Mouse (Mus musculus) neural tube, embryonic 11.5 days (tissue): ENCODE results near the gene Col6a5. TPM values are rescaled to one million over a fixed set of nuclear protein-coding genes. Genes with fewer than 3 reads are reported as not detected.
"Not testable (repeated sequence)": the region's sequence is repeated elsewhere in the genome, so short reads cannot be mapped to it uniquely, and the experiment has no call there.

Experiments
- ATAC-seq: fragments of 200-750 bp; cut with Nextera tagmentation; 2 replicates; pipeline ENCODE4 v1.8.0; 2017; ENCODE audit warnings: moderate number of reproducible peaks, mild to moderate bottlenecking, moderate TSS enrichment, moderate library complexity; ENCODE audit not compliant: insufficient read depth, low FRiP score, low TSS enrichment
- DNase-seq: peaks from one replicate; pipeline ENCODE4 v3.0.0-alpha.2; 2015; ENCODE audit warnings: low spot score
- H3K27ac ChIP-seq: fragments of 300-500 bp; sonication (generic); 2 replicates; pipeline ENCODE4 v1.5.1; 2014; ENCODE audit warnings: low read depth, mild to moderate bottlenecking, low read length
- H3K27me3 ChIP-seq: fragments of 300-500 bp; sonication (generic); 2 replicates; pipeline ENCODE4 v1.6.1; 2014; ENCODE audit warnings: mild to moderate bottlenecking, low read length, mixed read lengths; ENCODE audit not compliant: control insufficient read depth, insufficient read depth
- H3K36me3 ChIP-seq: fragments of 300-500 bp; sonication (generic); 2 replicates; pipeline ENCODE4 v1.6.1; 2014; ENCODE audit warnings: mild to moderate bottlenecking, low read length, moderate library complexity, mixed read lengths; ENCODE audit not compliant: control insufficient read depth, insufficient read depth
- H3K4me1 ChIP-seq: fragments of 300-500 bp; sonication (generic); 2 replicates; pipeline ENCODE4 v1.6.1; 2014; ENCODE audit warnings: low read length, mixed read lengths; ENCODE audit not compliant: control insufficient read depth, insufficient read depth
- H3K4me2 ChIP-seq: fragments of 300-500 bp; sonication (generic); 2 replicates; pipeline ENCODE4 v1.6.1; 2014; ENCODE audit warnings: low read depth, mild to moderate bottlenecking, moderate library complexity
- H3K4me3 ChIP-seq: fragments of 300-500 bp; sonication (generic); 2 replicates; pipeline ENCODE4 v1.5.1; 2014; ENCODE audit warnings: low read depth, low read length
- H3K9ac ChIP-seq: fragments of 300-500 bp; sonication (generic); 2 replicates; pipeline ENCODE4 v1.6.1; 2014; ENCODE audit warnings: mild to moderate bottlenecking, low read length
- H3K9me3 ChIP-seq: fragments of 300-500 bp; sonication (generic); 2 replicates; pipeline ENCODE4 v1.6.1; 2016; ENCODE audit warnings: low read length; ENCODE audit not compliant: control insufficient read depth
- WGBS: fragments of 180-500 bp; shearing (Covaris S2); extraction: QIAGEN DNeasy Blood & Tissue Kit; methylation state at CpG from one replicate; pipeline ENCODE4 v1.1.7; 2014; 5-methylcytosine and 5-hydroxymethylcytosine counted together
- polyA plus RNA-seq: library from polyadenylated mRNA; unstranded; fragments of >200 nt; fragmentation: Nextera tagmentation; extraction: Ambion mirVana; gene quantifications from 2 replicates; pipeline ENCODE4 v1.2.1, GENCODE M21; 2014

The Col6a5 gene
- polyA plus RNA-seq, 1 experiment from 2014 or later = 0.09 TPM

- WGBS = 89% methylated on average over 3 of the region's 3 CpGs
- H3K9me3 ChIP-seq = no peaks in the 10 kb centered on the region
- H3K27ac ChIP-seq = no peak overlapping the region
- no peak overlapping the region for H3K9ac ChIP-seq
- 0 out of 2 replicates have a peak, but pooled peaks cover 3% of the 10 kb centered on the region for H3K4me1 ChIP-seq
- H3K27me3 ChIP-seq = no peaks in the 10 kb centered on the region
- DNase-seq = no peak
- H3K4me2 ChIP-seq = no peak overlapping the region
- no peak for ATAC-seq
- H3K36me3 ChIP-seq = no peaks in the 10 kb centered on the region
- no peak overlapping the region for H3K4me3 ChIP-seq
Measured at GRCm38 (mm10) chr9:105851011-105851410, 109.4 kb downstream of the Col6a5 start.

GRCm38 (mm10) chr9:105848396-105848795, 112.0 kb downstream of the Col6a5 start:
- no peak for ATAC-seq
- no peak overlapping the region for H3K4me3 ChIP-seq
- H3K4me1 ChIP-seq = 0 out of 2 replicates have a peak, but pooled peaks cover 3% of the 10 kb centered on the region
- H3K4me2 ChIP-seq = no peak overlapping the region
- no peak for DNase-seq
- no peaks in the 10 kb centered on the region for H3K27me3 ChIP-seq
- no peak overlapping the region for H3K9ac ChIP-seq
- H3K9me3 ChIP-seq = no peaks in the 10 kb centered on the region
- H3K27ac ChIP-seq = no peak overlapping the region
- WGBS = 74% methylated on average over 4 of the region's 4 CpGs
- H3K36me3 ChIP-seq = no peaks in the 10 kb centered on the region

- H3K4me2 ChIP-seq = no peak overlapping the region
- H3K9me3 ChIP-seq = no peaks in the 10 kb centered on the region
- no peak overlapping the region for H3K4me3 ChIP-seq
- WGBS = 98% methylated on average over 5 of the region's 5 CpGs
- no peaks in the 10 kb centered on the region for H3K27me3 ChIP-seq
- ATAC-seq (no peak), DNase-seq (no peak)
- H3K27ac ChIP-seq = no peak overlapping the region
- no peaks in the 10 kb centered on the region for H3K36me3 ChIP-seq
- no peak overlapping the region for H3K9ac ChIP-seq
- 0 out of 2 replicates have a peak, but pooled peaks cover 3% of the 10 kb centered on the region for H3K4me1 ChIP-seq
Measured at GRCm38 (mm10) chr9:105847261-105847660, 113.2 kb downstream of the Col6a5 start.

GRCm38 (mm10) chr9:105841386-105841785, 119.1 kb downstream of the Col6a5 start:
- H3K4me1 ChIP-seq, H3K4me3 ChIP-seq, DNase-seq, H3K27ac ChIP-seq, H3K27me3 ChIP-seq, H3K9ac ChIP-seq, H3K36me3 ChIP-seq, H3K4me2 ChIP-seq, H3K9me3 ChIP-seq, ATAC-seq: not testable (repeated sequence)
- WGBS = 48% methylated on average over 5 of the region's 5 CpGs

- Histone ChIP-seq H3K9me3 (no peaks in the 10 kb centered on the region), H3K4me3 (no peak overlapping the region), H3K9ac (no peak overlapping the region), H3K4me1 (no peaks in the 10 kb centered on the region), H3K27me3 (no peaks in the 10 kb centered on the region), H3K4me2 (no peak overlapping the region), H3K36me3 (no peaks in the 10 kb centered on the region), H3K27ac (no peak overlapping the region)
- ATAC-seq (no peak), DNase-seq (no peak)
- 87% methylated on average over 5 of the region's 5 CpGs for WGBS
Measured at GRCm38 (mm10) chr9:105839147-105839515, 121.3 kb downstream of the Col6a5 start.

- Histone ChIP-seq H3K27ac (no peak overlapping the region), H3K9me3 (no peaks in the 10 kb centered on the region), H3K4me3 (no peak overlapping the region), H3K4me2 (no peak overlapping the region), H3K36me3 (no peaks in the 10 kb centered on the region), H3K9ac (no peak overlapping the region), H3K27me3 (no peaks in the 10 kb centered on the region), H3K4me1 (no peaks in the 10 kb centered on the region)
- 85% methylated on average over 4 of the region's 4 CpGs for WGBS
- ATAC-seq (no peak), DNase-seq (no peak)
Measured at GRCm38 (mm10) chr9:105838396-105839146, 121.9 kb downstream of the Col6a5 start.

GRCm38 (mm10) chr9:105835587-105835986, 124.9 kb downstream of the Col6a5 start:
- Histone ChIP-seq H3K4me3 (no peak overlapping the region), H3K9ac (no peak overlapping the region), H3K36me3 (no peaks in the 10 kb centered on the region), H3K27me3 (no peaks in the 10 kb centered on the region), H3K27ac (no peak overlapping the region), H3K4me2 (no peak overlapping the region), H3K9me3 (no peaks in the 10 kb centered on the region), H3K4me1 (no peaks in the 10 kb centered on the region)
- no peak for ATAC-seq
- WGBS = 85% methylated on average over 7 of the region's 7 CpGs
- DNase-seq = no peak

GRCm38 (mm10) chr9:105834799-105835198, 125.6 kb downstream of the Col6a5 start:
- Histone ChIP-seq H3K4me2 (no peak overlapping the region), H3K9me3 (no peaks in the 10 kb centered on the region), H3K9ac (no peak overlapping the region), H3K27me3 (no peaks in the 10 kb centered on the region), H3K4me1 (no peaks in the 10 kb centered on the region), H3K27ac (no peak overlapping the region), H3K36me3 (no peaks in the 10 kb centered on the region), H3K4me3 (no peak overlapping the region)
- ATAC-seq = no peak
- no peak for DNase-seq
- WGBS = 38% methylated on average over 4 of the region's 4 CpGs

GRCm38 (mm10) chr9:105831291-105831690, 129.2 kb downstream of the Col6a5 start:
- Histone ChIP-seq H3K9me3 (no peaks in the 10 kb centered on the region), H3K4me3 (no peak overlapping the region), H3K27ac (no peak overlapping the region), H3K36me3 (no peaks in the 10 kb centered on the region), H3K4me2 (no peak overlapping the region), H3K9ac (no peak overlapping the region), H3K4me1 (no peaks in the 10 kb centered on the region), H3K27me3 (no peaks in the 10 kb centered on the region)
- WGBS = 88% methylated on average over 9 of the region's 9 CpGs
- ATAC-seq (no peak), DNase-seq (no peak)
